Mouse (Mus musculus) mesoderm, embryonic 11.5 days (tissue): ENCODE data around the gene Myog.

Source experiments
- DNase-seq: peaks from one replicate; pipeline ENCODE4 v3.0.0-alpha.2; 2012; ENCODE audit warnings: low read depth, low spot score

The Myog gene

GRCm38 (mm10) chr1:134285458-134286120, 4.2 kb upstream of the Myog start:
- DNase-seq, result no peak

- DNase-seq, result no peak
Measured at GRCm38 (mm10) chr1:134288239-134288638, 1.6 kb upstream of the Myog start.

GRCm38 (mm10) chr1:134290300-134290699, 511 bp downstream of the Myog start:
- DNase-seq, result no peak

- DNase-seq, result no peak
Measured at GRCm38 (mm10) chr1:134290909-134291308, 1.1 kb downstream of the Myog start.

GRCm38 (mm10) chr1:134291555-134291954, 1.8 kb downstream of the Myog start:
- DNase-seq, result no peak

- DNase-seq, result no peak
Measured at GRCm38 (mm10) chr1:134292073-134292472, 2.3 kb downstream of the Myog start.

- no peak for DNase-seq
Measured at GRCm38 (mm10) chr1:134292601-134293000, 2.8 kb downstream of the Myog start.

GRCm38 (mm10) chr1:134293276-134293675, 3.5 kb downstream of the Myog start:
- DNase-seq, result no peak

- DNase-seq, result no peak
Measured at GRCm38 (mm10) chr1:134293738-134294604, 4.2 kb downstream of the Myog start.

- DNase-seq, result no peak
Measured at GRCm38 (mm10) chr1:134297265-134297664, 7.5 kb downstream of the Myog start.

GRCm38 (mm10) chr1:134298636-134299411, 9.0 kb downstream of the Myog start:
- DNase-seq, result peak; percentile 28

GRCm38 (mm10) chr1:134302568-134303238, 12.9 kb downstream of the Myog start:
- no peak for DNase-seq

- DNase-seq, result no peak
Measured at GRCm38 (mm10) chr1:134304940-134305339, 15.2 kb downstream of the Myog start.

GRCm38 (mm10) chr1:134307409-134307808, 17.6 kb downstream of the Myog start:
- peak; percentile 34 for DNase-seq

- no peak for DNase-seq
Measured at GRCm38 (mm10) chr1:134310291-134310690, 20.5 kb downstream of the Myog start.

GRCm38 (mm10) chr1:134310729-134311128, 20.9 kb downstream of the Myog start:
- no peak for DNase-seq

GRCm38 (mm10) chr1:134311760-134312159, 22.0 kb downstream of the Myog start:
- no peak for DNase-seq

GRCm38 (mm10) chr1:134315181-134315580, 25.4 kb downstream of the Myog start:
- no peak for DNase-seq

- DNase-seq, result no peak
Measured at GRCm38 (mm10) chr1:134316361-134316760, 26.6 kb downstream of the Myog start.

- DNase-seq, result no peak
Measured at GRCm38 (mm10) chr1:134318261-134318660, 28.5 kb downstream of the Myog start.

- peak; percentile 70 for DNase-seq
Measured at GRCm38 (mm10) chr1:134320691-134321301, 31.0 kb downstream of the Myog start.
